Mouse (Mus musculus) thymus, adult 2 months (tissue): ENCODE measurements around the gene Dap3. TPM values are rescaled to one million over a fixed set of nuclear protein-coding genes. Genes with fewer than 3 reads are reported as not detected.
"Not testable (repeated sequence)": the region's sequence is repeated elsewhere in the genome, so short reads cannot be mapped to it uniquely, and the experiment has no call there.

Source experiments
- DNase-seq: peaks from one replicate; pipeline ENCODE4 v3.0.0; 2021
- H3K27ac ChIP-seq: fragments of 200-500 bp; 2 replicates; pipeline ENCODE4 v1.5.1; 2012; ENCODE audit warnings: low read length, control low read depth; ENCODE audit not compliant: control insufficient read depth, insufficient read depth
- H3K27me3 ChIP-seq: fragments of 200-500 bp; 2 replicates; pipeline ENCODE4 v1.6.1; 2012; ENCODE audit warnings: mild to moderate bottlenecking, low read length, moderate library complexity, mixed read lengths; ENCODE audit not compliant: control insufficient read depth, insufficient read depth
- H3K36me3 ChIP-seq: fragments of 200-500 bp; 2 replicates; pipeline ENCODE4 v1.6.1; 2012; ENCODE audit warnings: mild to moderate bottlenecking, low read length, moderate library complexity; ENCODE audit not compliant: control insufficient read depth, insufficient read depth
- H3K4me1 ChIP-seq: fragments of 200-500 bp; replicated peaks from 2 replicates; pipeline ENCODE4 v1.6.1; 2012; ENCODE audit warnings: low read length; ENCODE audit not compliant: control insufficient read depth, insufficient read depth
- H3K4me3 ChIP-seq: fragments of 200-500 bp; 2 replicates; pipeline ENCODE4 v1.5.1; 2012; ENCODE audit warnings: mild to moderate bottlenecking, low read length, control low read depth, moderate library complexity; ENCODE audit not compliant: control insufficient read depth, insufficient read depth
- CTCF ChIP-seq: fragments of 200-500 bp; IDR thresholded peaks from 2 replicates; pipeline ENCODE4 v1.5.1; 2012; ENCODE audit warnings: mild to moderate bottlenecking, control low read depth, low read length, moderate library complexity, borderline replicate concordance; ENCODE audit not compliant: control insufficient read depth, poor library complexity, insufficient read depth; ENCODE audit errors: extremely low read depth
- POLR2A ChIP-seq: fragments of 200-500 bp; IDR thresholded peaks from 2 replicates; pipeline ENCODE4 v1.6.1; 2012; ENCODE audit warnings: mild to moderate bottlenecking, low read length, control low read depth, moderate library complexity; ENCODE audit not compliant: control insufficient read depth, poor library complexity, insufficient read depth; ENCODE audit errors: extremely low read depth
- WGBS: fragments of 180-500 bp; shearing (Covaris S2); methylation state at CpG from one replicate; pipeline ENCODE4 v1.1.7; 2018; 5-methylcytosine and 5-hydroxymethylcytosine counted together
- polyA plus RNA-seq: library from polyadenylated mRNA; depleted of rRNA; stranded (reverse); fragments of >200 nt; gene quantifications from 2 replicates; pipeline ENCODE4 v1.2.3, GENCODE M21; 2012

The Dap3 gene
- polyA plus RNA-seq, 1 experiment, result 91.7 TPM

DNA sequence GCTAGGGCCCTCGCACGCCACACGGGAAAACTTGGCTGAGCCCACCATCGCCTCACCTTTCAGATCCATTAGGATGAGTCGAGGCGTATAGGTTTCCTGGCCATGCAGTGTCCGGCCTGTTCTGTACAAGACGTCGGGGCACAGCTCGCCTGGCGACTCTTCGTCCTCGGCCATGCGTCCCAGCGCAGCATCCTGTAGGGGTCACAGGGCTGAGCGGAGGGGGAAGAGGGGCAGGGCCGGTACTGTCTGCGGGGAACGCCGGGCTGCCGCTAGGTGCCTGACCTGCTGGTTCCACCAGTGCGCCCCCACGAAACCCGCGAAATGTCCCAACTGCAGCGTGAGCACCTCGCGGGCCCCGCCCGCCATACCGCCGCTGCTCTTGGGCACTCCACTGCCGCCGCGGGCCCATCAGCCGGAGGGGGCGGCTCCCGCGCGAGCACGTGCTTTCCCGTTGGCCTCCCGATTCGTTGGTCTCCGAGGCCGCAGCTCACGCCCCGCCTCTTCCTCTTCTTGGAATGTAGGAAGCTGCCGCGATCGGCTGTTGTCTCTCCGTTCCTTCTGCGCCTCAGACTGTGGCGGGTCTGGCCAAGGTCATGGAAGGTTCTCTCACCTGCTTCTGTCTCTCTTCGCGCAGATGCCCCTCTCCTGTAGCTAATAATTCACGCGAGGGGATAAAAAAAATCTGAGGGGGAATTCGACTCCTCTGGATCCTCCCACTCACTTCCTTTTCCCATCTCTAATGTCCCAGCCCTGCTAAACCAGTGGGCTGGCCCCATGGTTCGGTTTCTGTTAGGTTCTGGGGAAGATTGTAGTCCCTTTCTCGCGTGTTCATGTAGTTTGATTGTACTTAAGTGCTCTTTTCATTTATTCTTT lies 37.2 kb downstream of the Dap3 start, which contains the start of gene Msto1:
Gene Msto1 (minus strand): TSS at position 489 of the 873 bp plus-strand sequence.
- H3K27ac ChIP-seq, result peak within 1 kb of the TSS; percentile 67
- TF ChIP-seq CTCF (peak; percentile 56; the same call in 1 of the 2 replicates), POLR2A (peak; percentile 91)

DNA sequence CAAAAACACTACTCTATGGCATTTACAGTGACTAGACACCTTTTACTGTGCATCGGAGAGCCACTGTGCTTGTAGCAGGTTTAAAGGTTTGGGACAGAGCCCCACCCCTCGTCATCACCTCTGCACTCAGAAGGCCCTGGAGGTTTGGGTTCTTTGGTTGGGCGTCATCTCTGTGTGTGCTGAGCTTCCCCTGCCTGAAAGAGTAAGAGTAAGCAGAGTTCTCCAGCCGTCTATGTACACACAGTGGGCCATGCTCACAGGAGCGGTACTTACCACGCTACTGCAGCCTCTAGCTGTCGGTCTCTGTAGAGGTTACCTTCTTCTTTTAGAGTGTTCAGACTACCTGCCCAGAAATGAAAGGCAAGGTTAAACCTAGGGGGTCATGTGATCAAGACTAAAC lies 38.4 kb downstream of the Dap3 start:
- WGBS, result 97% methylated on average over 7 of the region's 7 CpGs

More for the DNA sequence above, 37.2 kb downstream of the Dap3 start, which contains the start of gene Msto1:
- WGBS, result under 1% methylated on average over 62 of the region's 62 CpGs
- H3K4me3 ChIP-seq, result peak within 1 kb of the TSS; percentile 71
- peak; percentile 94 for DNase-seq
- peaks cover 12% of the 10 kb centered on the region; the same call in 1 of the 2 replicates for H3K4me1 ChIP-seq
- H3K27me3 ChIP-seq, result no peaks in the 10 kb centered on the region
- H3K36me3 ChIP-seq, result peaks cover 12% of the 10 kb centered on the region

DNA sequence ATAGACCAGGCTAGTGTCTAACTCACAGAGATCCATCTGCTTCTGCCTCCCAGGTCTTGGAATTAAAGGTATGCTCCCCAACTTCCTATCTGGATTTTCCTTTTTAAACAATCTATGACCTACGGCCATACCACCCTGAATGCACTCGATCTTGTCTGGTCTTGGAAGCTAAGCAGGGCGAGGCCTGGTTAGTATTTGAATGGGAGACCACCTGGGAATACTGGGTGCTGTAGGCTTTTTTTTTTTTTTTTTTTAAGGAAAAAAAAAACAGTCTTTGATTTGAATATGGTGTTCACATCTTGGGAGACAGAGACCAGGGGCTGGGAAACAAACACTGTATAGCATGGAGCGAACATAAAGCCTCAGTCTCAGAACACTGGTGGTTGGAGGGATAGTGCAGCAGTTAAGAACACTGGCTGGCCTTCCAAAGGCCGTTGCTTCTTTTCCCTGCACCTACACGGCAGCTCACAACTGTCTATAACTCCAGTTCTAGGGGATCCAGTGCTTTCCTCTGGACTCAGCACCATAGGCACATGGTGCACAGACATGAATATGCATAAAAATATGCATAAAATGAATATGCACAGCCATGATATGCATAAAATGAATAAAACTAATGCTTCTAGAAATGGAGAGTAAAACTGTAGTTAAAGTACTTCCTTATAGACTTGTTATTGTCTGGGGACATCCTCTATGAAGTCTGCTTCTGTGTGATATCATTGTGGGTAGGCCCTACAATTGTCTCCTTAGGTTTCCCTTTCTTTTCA lies 44.4 kb downstream of the Dap3 start:
- Histone ChIP-seq H3K36me3 (peaks cover 53% of the 10 kb centered on the region), H3K27ac (no peak overlapping the region), H3K4me1 (no peaks in the 10 kb centered on the region), H3K27me3 (no peaks in the 10 kb centered on the region), H3K4me3 (no peak overlapping the region)
- 98% methylated on average over 6 of the region's 6 CpGs for WGBS
- TF ChIP-seq CTCF (no peak), POLR2A (no peak)
- DNase-seq, result no peak

More for the DNA sequence above, 38.4 kb downstream of the Dap3 start:
- Histone ChIP-seq H3K4me3 (no peak overlapping the region), H3K27me3 (no peaks in the 10 kb centered on the region), H3K4me1 (peaks cover 12% of the 10 kb centered on the region; the same call in 1 of the 2 replicates), H3K27ac (no peak overlapping the region), H3K36me3 (peaks cover 22% of the 10 kb centered on the region)
- TF ChIP-seq POLR2A (no peak), CTCF (no peak)
- no peak for DNase-seq

DNA sequence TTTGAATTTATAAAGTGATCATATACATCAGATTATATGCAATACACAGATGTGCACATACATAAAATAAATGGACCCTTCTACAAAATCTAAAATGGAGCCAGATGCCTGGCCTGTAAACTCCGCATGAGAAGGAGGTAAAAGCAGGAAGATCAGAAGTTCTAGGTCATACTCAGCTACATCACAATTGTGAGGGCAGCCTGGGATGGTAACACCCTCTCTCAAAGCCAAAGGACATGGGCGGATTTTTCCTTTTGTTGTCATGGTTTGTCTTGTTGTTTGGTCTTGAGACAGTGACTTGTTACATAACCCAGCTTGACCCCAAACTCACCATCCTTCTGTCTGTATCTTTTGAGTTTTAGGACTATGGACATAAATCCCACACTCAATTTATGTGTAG lies 45.2 kb downstream of the Dap3 start:
- TF ChIP-seq CTCF, result no peak
- no peak for TF ChIP-seq POLR2A
- no peak overlapping the region for H3K4me3 ChIP-seq
- no peaks in the 10 kb centered on the region for H3K4me1 ChIP-seq
- peaks cover 57% of the 10 kb centered on the region for H3K36me3 ChIP-seq
- DNase-seq, result no peak
- H3K27ac ChIP-seq, result no peak overlapping the region
- WGBS, result 95% methylated on average over 2 of the region's 2 CpGs
- H3K27me3 ChIP-seq, result no peaks in the 10 kb centered on the region

DNA sequence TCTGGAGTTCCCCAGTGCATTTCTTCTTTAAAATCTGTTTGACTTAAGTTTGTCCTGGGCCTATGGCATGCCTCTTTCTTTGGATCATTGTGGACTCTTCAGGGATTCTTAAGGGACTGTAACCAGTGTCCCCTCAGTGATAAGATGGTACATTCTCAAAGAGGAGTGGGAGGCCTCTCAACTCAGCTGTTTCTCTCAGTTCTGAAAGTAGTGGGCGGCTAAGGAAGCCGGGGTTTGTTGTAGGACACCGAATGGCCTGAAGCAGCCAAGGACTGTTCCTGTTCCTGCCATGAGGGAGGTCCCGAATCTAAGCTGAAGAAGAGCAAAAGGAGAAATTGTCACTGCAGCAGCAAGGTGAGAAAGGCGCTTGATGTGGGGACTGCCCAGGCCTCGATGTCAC lies 45.8 kb downstream of the Dap3 start:
- no peak overlapping the region for H3K27ac ChIP-seq
- DNase-seq, result no peak
- TF ChIP-seq CTCF, result no peak
- no peak for TF ChIP-seq POLR2A
- H3K36me3 ChIP-seq, result peaks cover 54% of the 10 kb centered on the region
- H3K4me1 ChIP-seq, result no peaks in the 10 kb centered on the region
- H3K27me3 ChIP-seq, result no peaks in the 10 kb centered on the region
- WGBS, result 92% methylated on average over 6 of the region's 6 CpGs
- H3K4me3 ChIP-seq, result no peak overlapping the region

DNA sequence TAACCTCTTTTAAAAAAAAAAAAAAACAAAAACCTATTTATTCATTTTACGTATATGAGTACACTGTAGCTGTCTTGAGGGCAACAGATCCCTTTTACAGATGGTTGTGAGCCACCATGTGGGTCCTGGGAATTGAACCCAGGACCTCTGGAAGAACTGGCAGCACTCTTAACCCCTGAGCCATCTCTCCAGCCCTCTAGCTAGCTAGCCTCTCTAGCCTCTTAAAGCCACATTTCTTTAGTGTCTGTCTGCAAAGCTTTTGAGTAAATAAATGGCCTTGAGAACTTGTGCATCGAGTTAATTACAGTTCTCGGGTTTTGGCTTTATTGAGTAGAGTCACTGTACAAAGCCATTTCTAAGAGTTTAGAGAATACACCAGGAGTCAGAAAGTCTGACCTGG lies 46.2 kb downstream of the Dap3 start:
- no peak for DNase-seq
- Histone ChIP-seq H3K27ac (no peak overlapping the region), H3K27me3 (no peaks in the 10 kb centered on the region), H3K36me3 (peaks cover 53% of the 10 kb centered on the region), H3K4me1 (no peaks in the 10 kb centered on the region), H3K4me3 (no peak overlapping the region)
- TF ChIP-seq POLR2A (no peak), CTCF (no peak)
- WGBS, result 99% methylated on average over 3 of the region's 3 CpGs

DNA sequence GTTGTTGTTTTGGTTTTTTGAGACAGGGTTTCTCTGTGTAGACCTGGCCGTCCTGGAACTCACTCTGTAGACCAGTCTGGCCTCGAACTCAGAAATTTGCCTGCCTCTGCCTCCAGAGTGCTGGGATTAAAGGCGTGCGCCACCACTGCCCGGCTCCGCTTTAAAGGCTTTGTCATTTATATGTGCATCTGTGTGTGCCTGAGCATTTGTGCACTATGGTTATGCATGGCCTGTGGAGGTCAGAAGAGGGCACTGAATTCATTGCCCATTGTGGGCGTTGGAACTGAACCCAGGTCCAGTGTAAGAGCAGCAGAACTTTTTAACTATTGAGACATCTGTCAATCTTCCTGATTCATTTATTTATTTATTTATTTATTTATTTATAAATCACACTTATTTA lies 58.0 kb downstream of the Dap3 start:
- H3K27me3 ChIP-seq, result not testable (repeated sequence)
- over 99% methylated on average over 7 of the region's 7 CpGs for WGBS

DNA sequence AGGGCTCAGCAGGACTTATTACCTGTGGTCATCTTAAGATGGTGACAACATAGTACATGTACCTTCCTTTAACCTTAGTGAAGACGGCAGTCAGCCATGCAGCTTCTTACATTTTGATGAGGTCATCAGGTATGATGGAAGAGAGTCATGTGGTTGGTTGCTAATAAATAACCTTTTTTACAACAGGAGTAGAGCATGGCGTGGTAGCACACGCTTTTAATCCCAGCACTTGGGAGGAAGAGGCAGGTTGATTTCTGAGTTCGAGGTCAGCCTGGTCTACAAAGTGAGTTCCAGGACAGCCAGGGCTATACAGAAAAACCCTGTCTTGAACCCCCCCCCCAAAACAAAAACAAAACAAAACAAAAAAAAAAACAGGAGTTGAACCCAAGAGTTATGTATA lies 68.4 kb downstream of the Dap3 start:
- not testable (repeated sequence) for H3K36me3 ChIP-seq, DNase-seq, H3K27me3 ChIP-seq, H3K4me1 ChIP-seq, H3K27ac ChIP-seq, H3K4me3 ChIP-seq
- 98% methylated on average over 4 of the region's 4 CpGs for WGBS

More for the DNA sequence above, 58.0 kb downstream of the Dap3 start:
- H3K36me3 ChIP-seq, DNase-seq, H3K27ac ChIP-seq, H3K4me3 ChIP-seq, H3K4me1 ChIP-seq: not testable (repeated sequence)
